Mouse (Mus musculus): ENCODE measurements around the gene Ppp1r1b. TPM values are rescaled to one million over a fixed set of nuclear protein-coding genes. Genes with fewer than 3 reads are reported as not detected.

Gene Ppp1r1b
- polyA plus RNA-seq (2012) = 0.02 TPM in 1 of 2 replicates, not detected in the other

DNA sequence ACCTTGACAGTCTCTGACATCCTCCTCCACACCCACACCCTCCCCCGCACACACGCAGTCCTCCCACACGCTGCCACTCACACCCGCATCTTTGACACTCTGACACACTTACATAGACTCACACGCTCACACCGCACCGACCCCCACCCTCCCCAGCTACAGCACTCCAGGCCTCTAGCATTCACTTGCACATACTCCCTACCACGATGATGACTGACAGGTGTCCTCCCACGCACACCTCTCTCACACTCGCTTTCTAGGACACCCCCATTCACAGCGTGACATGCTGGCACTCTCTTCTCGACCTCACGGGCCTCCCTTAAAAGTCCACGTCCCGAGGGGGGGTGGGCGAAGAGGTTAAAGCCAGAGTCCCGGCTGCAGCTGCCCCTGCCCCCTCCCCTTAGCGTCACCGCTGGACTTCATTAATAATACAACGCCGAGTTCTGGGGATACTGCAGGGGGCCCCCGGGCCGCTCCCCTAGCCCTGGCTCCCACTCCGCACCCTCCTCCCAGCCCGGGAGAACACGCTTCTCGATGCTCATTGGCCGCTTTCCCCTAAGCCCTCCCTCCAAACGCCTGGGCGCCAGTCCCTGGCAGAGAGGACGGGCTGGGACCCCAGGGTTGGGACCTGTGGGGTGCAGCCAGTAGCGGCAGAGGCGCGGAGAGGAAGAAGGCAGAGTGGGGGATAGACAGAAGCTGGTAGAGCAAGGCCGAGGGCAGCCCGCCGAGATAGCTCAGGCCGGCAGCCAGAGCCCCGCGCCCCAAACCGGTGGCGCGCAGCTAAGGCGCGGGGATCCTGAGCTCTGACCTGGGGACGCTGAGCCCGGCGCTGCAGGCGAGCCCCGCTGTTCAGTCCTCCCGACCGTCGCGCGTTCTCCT, at the start of gene Ppp1r1b:
Ppp1r1b (plus strand) TSS at position 322 of the 879 bp plus-strand sequence.
- H3K27me3 ChIP-seq (ENCODE audit: control insufficient read depth) = peaks cover 93% of the 10 kb centered on the region
- TF ChIP-seq TAL1 (IDR thresholded peaks at IDR 0.05; ENCODE audit: low read length) (no peak), GATA1 (IDR thresholded peaks at IDR 0.05; ENCODE audit: low read length) (no peak)
- H3K9me3 ChIP-seq (ENCODE audit: control insufficient read depth, low read length) = no peaks in the 10 kb centered on the region; the same call in 1 of the 2 replicates
- no peaks in the 10 kb centered on the region for H3K4me1 ChIP-seq (ENCODE audit: control insufficient read depth)
- no peaks in the 10 kb centered on the region for H3K36me3 ChIP-seq (ENCODE audit: control insufficient read depth)
- no peak within 1 kb of the TSS for H3K4me3 ChIP-seq (replicated peaks)

DNA sequence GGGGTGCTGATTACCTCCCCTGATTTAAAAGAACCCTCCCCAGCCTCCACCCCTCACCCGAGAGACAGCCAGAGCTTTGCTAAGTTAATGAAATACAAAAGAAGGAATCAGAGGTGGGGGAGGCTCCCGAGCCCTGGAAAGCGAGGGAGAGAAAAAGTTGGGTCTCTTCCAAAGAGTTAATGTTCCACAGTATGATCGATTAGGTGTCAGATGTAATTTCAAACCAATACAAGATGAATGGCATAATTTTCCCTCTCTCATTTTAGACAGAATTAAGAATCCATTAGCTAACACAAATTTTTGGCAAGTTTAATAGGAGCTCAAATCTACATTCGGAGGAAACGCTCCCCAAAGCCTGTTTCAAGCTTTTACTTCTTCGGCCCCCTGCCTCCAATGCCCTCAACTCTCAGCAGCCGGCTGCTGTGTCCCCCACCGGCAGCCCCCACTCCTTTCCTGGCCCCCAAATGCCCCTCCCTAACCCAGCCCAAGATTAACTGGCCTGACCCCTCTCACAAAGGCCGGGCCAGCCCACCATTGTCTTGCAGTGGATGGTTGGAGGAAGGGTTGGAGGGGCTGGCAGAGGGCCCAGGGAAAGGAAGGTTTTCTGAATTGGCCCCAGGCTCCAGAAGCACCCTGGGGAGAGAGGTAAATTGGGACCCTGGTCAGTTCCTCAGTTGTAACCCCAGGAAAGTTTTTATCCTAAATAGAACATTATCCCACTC, 49.6 kb upstream of the Ppp1r1b start:
- no peaks in the 10 kb centered on the region for H3K4me1 ChIP-seq (ENCODE audit: control insufficient read depth)
- H3K4me3 ChIP-seq (replicated peaks) = no peak overlapping the region
- no peaks in the 10 kb centered on the region; the same call in 1 of the 2 replicates for H3K9me3 ChIP-seq (ENCODE audit: control insufficient read depth, low read length)
- peaks cover 58% of the 10 kb centered on the region for H3K27me3 ChIP-seq (ENCODE audit: control insufficient read depth)
- H3K36me3 ChIP-seq (ENCODE audit: control insufficient read depth) = no peaks in the 10 kb centered on the region
- TF ChIP-seq GATA1 (IDR thresholded peaks at IDR 0.05; ENCODE audit: low read length) = no peak

DNA sequence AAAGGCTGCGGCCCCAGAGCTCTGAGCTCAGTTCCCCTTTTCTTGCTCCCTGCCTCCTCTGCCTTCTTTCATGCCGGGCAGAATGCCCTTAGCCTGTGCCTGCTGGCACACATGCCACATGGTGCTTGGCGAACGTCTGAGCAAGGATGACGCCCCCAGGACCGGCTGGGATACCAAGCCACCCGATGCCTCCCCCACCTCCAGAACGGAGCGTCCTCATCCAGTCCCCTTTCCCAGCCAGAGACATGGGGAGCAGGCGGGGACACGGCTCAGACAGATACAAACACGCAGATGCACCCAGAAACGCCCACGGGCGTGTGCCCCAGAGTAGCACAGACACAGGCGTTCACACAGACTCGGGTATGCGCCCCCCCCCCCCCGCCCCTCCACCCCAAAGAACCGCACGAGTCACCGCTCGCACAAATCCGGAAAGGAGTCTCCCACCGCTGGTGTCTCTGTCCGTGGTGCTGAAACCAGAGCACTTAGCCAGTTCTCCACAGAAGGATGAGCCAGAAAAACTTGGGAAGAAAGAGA, 34.3 kb upstream of the Ppp1r1b start:
- no peaks in the 10 kb centered on the region for H3K9me3 ChIP-seq (ENCODE audit: control insufficient read depth, low read length)
- no peak overlapping the region for H3K4me3 ChIP-seq (replicated peaks)
- H3K36me3 ChIP-seq (ENCODE audit: control insufficient read depth) = no peaks in the 10 kb centered on the region
- no peak for TF ChIP-seq GATA1 (IDR thresholded peaks at IDR 0.05; ENCODE audit: low read length)
- no peak for TF ChIP-seq TAL1 (IDR thresholded peaks at IDR 0.05; ENCODE audit: low read length)
- H3K4me1 ChIP-seq (ENCODE audit: control insufficient read depth) = no peaks in the 10 kb centered on the region
- H3K27me3 ChIP-seq (ENCODE audit: control insufficient read depth) = peaks cover 63% of the 10 kb centered on the region

DNA sequence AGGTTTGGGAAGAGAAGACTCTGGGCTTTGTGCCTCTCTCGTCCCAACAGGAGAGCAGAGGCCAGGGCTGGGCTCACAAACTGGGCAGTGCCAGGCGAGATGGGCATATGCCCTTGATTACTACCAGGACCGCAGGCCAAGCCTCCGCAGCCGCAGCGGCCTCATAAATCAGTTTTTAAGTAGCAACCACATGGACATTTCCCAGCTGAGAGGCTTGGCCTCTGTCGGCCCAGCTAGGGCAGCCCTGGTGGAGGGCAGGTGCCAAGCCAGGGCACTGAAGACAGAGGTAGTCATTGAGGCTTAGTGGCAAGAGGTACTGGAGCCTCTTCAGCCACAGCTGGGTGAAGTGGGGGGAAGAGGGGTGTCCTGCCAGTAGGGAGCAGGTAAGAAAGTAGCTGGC, 30.7 kb upstream of the Ppp1r1b start:
- TF ChIP-seq TAL1 (IDR thresholded peaks at IDR 0.05; ENCODE audit: low read length) = no peak
- TF ChIP-seq GATA1 (IDR thresholded peaks at IDR 0.05; ENCODE audit: low read length) = no peak
- no peaks in the 10 kb centered on the region for H3K36me3 ChIP-seq (ENCODE audit: control insufficient read depth)
- peaks cover 90% of the 10 kb centered on the region for H3K27me3 ChIP-seq (ENCODE audit: control insufficient read depth)
- no peaks in the 10 kb centered on the region for H3K4me1 ChIP-seq (ENCODE audit: control insufficient read depth)
- H3K4me3 ChIP-seq (replicated peaks) = no peak overlapping the region
- H3K9me3 ChIP-seq (ENCODE audit: control insufficient read depth, low read length) = no peaks in the 10 kb centered on the region; the same call in 1 of the 2 replicates

DNA sequence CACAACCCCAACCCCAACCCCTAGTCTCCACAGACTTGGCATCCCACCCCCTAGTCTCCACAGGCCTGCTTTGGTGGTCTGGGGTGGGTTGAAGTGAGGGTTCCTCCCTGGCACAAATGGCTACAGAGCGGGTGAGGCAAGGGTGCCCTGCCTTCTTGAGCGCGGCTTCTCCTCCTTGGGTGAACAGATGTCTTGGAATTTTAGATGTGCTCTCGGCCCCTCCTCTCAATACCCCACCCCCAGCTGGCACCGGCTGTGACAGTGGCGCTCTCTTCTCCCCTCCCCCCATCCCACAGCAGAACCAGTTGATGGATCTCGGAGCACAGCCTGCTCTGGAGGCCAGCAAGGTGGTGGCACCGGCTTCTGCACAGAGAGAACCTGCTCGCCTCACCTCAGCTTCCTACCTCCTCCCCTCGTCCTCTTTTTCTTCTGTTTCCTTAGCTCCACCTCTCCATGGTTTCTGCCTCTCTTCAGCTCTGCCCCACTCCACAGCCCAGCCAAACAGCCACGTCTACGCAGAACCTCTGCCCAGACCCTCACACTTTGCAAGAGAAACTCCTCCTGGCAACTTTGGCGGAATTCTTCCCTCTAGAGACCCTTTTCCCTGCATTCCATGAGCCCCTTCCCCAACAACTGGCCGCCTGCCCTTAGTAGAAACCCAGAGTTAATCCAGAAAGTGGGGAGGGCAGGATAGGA, 29.6 kb upstream of the Ppp1r1b start:
- Histone ChIP-seq H3K4me3 (replicated peaks) (no peak overlapping the region), H3K4me1 (ENCODE audit: control insufficient read depth) (no peaks in the 10 kb centered on the region), H3K9me3 (ENCODE audit: control insufficient read depth, low read length) (no peaks in the 10 kb centered on the region; the same call in 1 of the 2 replicates), H3K27me3 (ENCODE audit: control insufficient read depth) (peaks cover 95% of the 10 kb centered on the region), H3K36me3 (ENCODE audit: control insufficient read depth) (no peaks in the 10 kb centered on the region)
- no peak for TF ChIP-seq GATA1 (IDR thresholded peaks at IDR 0.05; ENCODE audit: low read length)
- TF ChIP-seq TAL1 (IDR thresholded peaks at IDR 0.05; ENCODE audit: low read length) = no peak

DNA sequence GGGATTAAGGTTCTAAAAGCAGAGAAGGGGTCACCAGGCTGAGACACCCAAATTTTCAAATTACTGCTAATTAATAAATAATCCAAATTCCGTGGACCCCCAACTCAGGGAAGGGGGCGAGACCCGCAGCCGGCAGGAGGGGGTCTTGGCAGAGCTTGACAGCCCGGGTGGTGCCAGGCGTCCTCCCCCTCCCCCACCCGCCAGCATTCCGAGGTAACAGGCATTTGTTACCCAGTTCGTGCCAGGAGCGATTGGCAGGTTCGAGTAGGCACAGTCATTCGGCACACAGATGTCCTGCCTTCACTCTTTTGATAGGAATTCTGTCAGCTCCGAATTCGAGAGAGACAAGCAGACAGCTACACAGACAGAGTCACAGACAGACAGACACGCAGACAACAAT, 29.1 kb upstream of the Ppp1r1b start:
- Histone ChIP-seq H3K4me1 (ENCODE audit: control insufficient read depth) (no peaks in the 10 kb centered on the region), H3K4me3 (replicated peaks) (no peak overlapping the region), H3K27me3 (ENCODE audit: control insufficient read depth) (peaks cover 97% of the 10 kb centered on the region), H3K36me3 (ENCODE audit: control insufficient read depth) (no peaks in the 10 kb centered on the region), H3K9me3 (ENCODE audit: control insufficient read depth, low read length) (no peaks in the 10 kb centered on the region; the same call in 1 of the 2 replicates)
- TF ChIP-seq GATA1 (IDR thresholded peaks at IDR 0.05; ENCODE audit: low read length) (no peak), TAL1 (IDR thresholded peaks at IDR 0.05; ENCODE audit: low read length) (no peak)

DNA sequence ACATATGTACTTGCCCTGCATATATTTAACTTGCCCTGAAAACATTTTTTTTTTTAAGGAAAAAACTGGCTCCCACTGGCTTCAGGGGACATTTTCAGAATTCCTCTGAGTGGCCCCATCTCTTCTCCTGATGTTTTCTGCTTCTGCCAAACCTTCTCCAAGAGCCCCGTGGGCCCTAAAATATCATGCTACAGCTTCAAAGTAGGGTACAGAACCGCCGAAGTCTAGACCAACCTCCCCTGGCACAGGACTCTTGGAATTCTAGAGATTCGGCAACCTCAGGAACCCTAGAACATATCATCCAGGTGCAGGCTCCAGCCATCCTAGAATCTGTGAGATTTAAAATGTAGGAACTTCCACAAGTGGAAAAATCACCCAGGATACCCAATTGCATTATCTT, 28.7 kb upstream of the Ppp1r1b start:
- no peaks in the 10 kb centered on the region for H3K36me3 ChIP-seq (ENCODE audit: control insufficient read depth)
- H3K4me1 ChIP-seq (ENCODE audit: control insufficient read depth) = no peaks in the 10 kb centered on the region
- no peaks in the 10 kb centered on the region; the same call in 1 of the 2 replicates for H3K9me3 ChIP-seq (ENCODE audit: control insufficient read depth, low read length)
- H3K4me3 ChIP-seq (replicated peaks) = no peak overlapping the region
- H3K27me3 ChIP-seq (ENCODE audit: control insufficient read depth) = peaks cover 97% of the 10 kb centered on the region
- no peak for TF ChIP-seq TAL1 (IDR thresholded peaks at IDR 0.05; ENCODE audit: low read length)
- no peak for TF ChIP-seq GATA1 (IDR thresholded peaks at IDR 0.05; ENCODE audit: low read length)

DNA sequence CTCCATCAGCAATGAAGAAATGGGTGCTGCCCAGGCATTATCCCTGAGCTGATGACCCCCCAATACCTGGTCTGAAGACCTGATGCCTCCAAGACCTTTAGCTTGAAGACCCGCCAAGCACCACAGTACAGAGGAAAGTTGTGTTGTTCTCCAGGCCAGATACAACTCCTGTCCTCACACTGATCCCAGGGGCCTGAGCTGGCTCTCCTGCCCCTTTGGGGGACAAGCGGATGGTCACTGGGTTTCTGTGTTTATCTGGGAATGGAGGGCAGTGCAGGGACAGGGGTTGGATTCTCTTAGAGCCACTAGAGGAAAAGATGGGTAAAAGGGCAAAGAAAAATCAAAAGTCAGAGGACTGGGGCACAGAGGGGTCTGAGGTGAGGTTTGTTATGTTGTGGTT, 28.3 kb upstream of the Ppp1r1b start:
- Histone ChIP-seq H3K36me3 (ENCODE audit: control insufficient read depth) (no peaks in the 10 kb centered on the region), H3K4me3 (replicated peaks) (no peak overlapping the region)

More for the DNA sequence above, 28.3 kb upstream of the Ppp1r1b start:
- no peaks in the 10 kb centered on the region for H3K4me1 ChIP-seq (ENCODE audit: control insufficient read depth)
- H3K27me3 ChIP-seq (ENCODE audit: control insufficient read depth) = peaks cover 100% of the 10 kb centered on the region
- no peaks in the 10 kb centered on the region; the same call in 1 of the 2 replicates for H3K9me3 ChIP-seq (ENCODE audit: control insufficient read depth, low read length)
- TF ChIP-seq GATA1 (IDR thresholded peaks at IDR 0.05; ENCODE audit: low read length) (no peak), TAL1 (IDR thresholded peaks at IDR 0.05; ENCODE audit: low read length) (no peak)

Data from erythroblast, embryonic 14.5 days (primary cell).